9 mouse cellular contexts compared by ENCODE assay signal in genomic region chr10:63089103-63089757, GRCm38 (mm10). TPM values are rescaled to one million over a fixed set of nuclear protein-coding genes. Genes with fewer than 3 reads are reported as not detected.
DNase-seq lines count a peak whose midpoint lies in the region; ATAC-seq and TF ChIP-seq lines count a peak whose summit lies in the region.
"Had no signal": no experiment of that assay in that cellular context is flagged by ENCODE, and none has a peak within 500 bp of the region (broad histone marks: within the 10 kb centered on the region; RNA-seq: fewer than 3 reads in every experiment).

No protein-coding gene starts in this region.

- no peak overlapping the region for H3K27ac ChIP-seq in heart, adult 2 months
- H3K27ac ChIP-seq in limb, embryonic 15.5 days: no peak overlapping the region

- 65% methylated on average over 8 of the region's 8 CpGs for WGBS in heart, adult 2 months
- 39% methylated on average over 8 of the region's 8 CpGs for WGBS in limb, embryonic 15.5 days

- peak overlapping the region; percentile 46 for H3K4me2 ChIP-seq in limb, embryonic 15.5 days

- no peaks in the 10 kb centered on the region for H3K79me2 ChIP-seq in heart, adult 2 months (replicated peaks; ENCODE audit: control insufficient read depth, insufficient read depth, low read length)

- no peak overlapping the region for H3K9ac ChIP-seq in heart, adult 2 months (ENCODE audit: low read depth, low read length)
- no peak overlapping the region for H3K9ac ChIP-seq in limb, embryonic 15.5 days

- H3K27me3 ChIP-seq in heart, adult 2 months (ENCODE audit: control insufficient read depth, insufficient read depth, low read length): no peaks in the 10 kb centered on the region
- H3K27me3 ChIP-seq in limb, embryonic 15.5 days: 0 out of 2 replicates have a peak, but pooled peaks cover 6% of the 10 kb centered on the region

- no peaks in the 10 kb centered on the region for H3K9me3 ChIP-seq in limb, embryonic 15.5 days

- DNase-seq in heart, adult 2 months: no peak
- no peak for DNase-seq in heart, postnatal 14 days
- DNase-seq in thymus, postnatal 0 days (ENCODE audit: low spot score): peak; percentile 32
- no peak for DNase-seq in thymus, adult 18-20 months
- peak; percentile 18 for DNase-seq in thymus, postnatal 14 days
- DNase-seq in left cerebral cortex, postnatal 25 days (ENCODE audit: low spot score in 2 of 2): no peak
- no peak for DNase-seq in cerebellum, adult 11-12 months

- no peaks in the 10 kb centered on the region for H3K36me3 ChIP-seq in heart, adult 2 months (ENCODE audit: control insufficient read depth, insufficient read depth, low read length)
- H3K36me3 ChIP-seq in limb, embryonic 15.5 days: no peaks in the 10 kb centered on the region

- no peak for TF ChIP-seq POLR2A in heart, adult 2 months (IDR thresholded peaks at IDR 0.05; ENCODE audit: insufficient read depth, low read depth, low read length)

- TF ChIP-seq EP300 in heart, adult 2 months (IDR thresholded peaks at IDR 0.05; ENCODE audit: insufficient read depth, low read depth, low read length): no peak

- H3K4me1 ChIP-seq in heart, adult 2 months (ENCODE audit: control insufficient read depth, insufficient read depth, low read length): peaks cover 2% of the 10 kb centered on the region; the same call in 1 of the 2 replicates
- peaks cover 5% of the 10 kb centered on the region; the same call in 1 of the 2 replicates for H3K4me1 ChIP-seq in limb, embryonic 15.5 days

- ATAC-seq in limb, embryonic 15.5 days (ENCODE audit: insufficient number of reproducible peaks, low FRiP score, low TSS enrichment, low read depth): no peak

- intact Hi-C loops in heart, adult 2 months (cut with DNase I): no loop called here
- intact Hi-C loops in heart, postnatal 14 days (cut with DNase I): no loop called here
- intact Hi-C loops in left cerebral cortex, postnatal 25 days (cut with DNase I): loop anchor here (10.0 kb wide), 1 partner anchor 274 kb away; no protein-coding TSS in a partner anchor

- no peak for TF ChIP-seq CTCF in heart, adult 2 months (IDR thresholded peaks at IDR 0.05)

- peak overlapping the region; percentile 25; the same call in 1 of the 2 replicates for H3K4me3 ChIP-seq in heart, adult 2 months
- peak overlapping the region; percentile 26; the same call in 1 of the 2 replicates for H3K4me3 ChIP-seq in limb, embryonic 15.5 days

RNA-seq across cellular contexts. Expression of gene Atoh7, which starts 10.2 kb away (rescaled TPM):
- total RNA-seq in heart, adult 2 months (2021): not detected
- not detected in 2 replicates for polyA plus RNA-seq in heart, adult 2 months (2012; rRNA removed)
- not detected for total RNA-seq in heart, postnatal 14 days (2021)
- 0.12 and 0.13 TPM in 2 replicates for polyA plus RNA-seq in thymus, postnatal 0 days (2015; fragmentation: Nextera tagmentation; extraction: Ambion mirVana)
- 0.10 TPM in 1 of 2 replicates, not detected in the other for polyA plus RNA-seq in limb, embryonic 15.5 days (2015; fragmentation: Nextera tagmentation; extraction: Ambion mirVana)
- total RNA-seq in left cerebral cortex, postnatal 25 days (2021): 1 to 10 TPM; 2.9 to 4.1 TPM
- polyA plus RNA-seq: large intestine, adult 2 months had no signal

RNA-seq across cellular contexts. Expression of gene Pbld1, which starts 29.3 kb away (rescaled TPM):
- 1 to 10 TPM in 1 of 2 experiments, under 1 TPM in 1; 0.89 to 1.5 TPM for total RNA-seq in heart, adult 2 months (2021)
- 1.0 and 1.2 TPM in 2 replicates for polyA plus RNA-seq in heart, adult 2 months (2012; rRNA removed)
- 1 to 10 TPM in 1 of 2 experiments, under 1 TPM in 1; 0.41 to 1.5 TPM for total RNA-seq in heart, postnatal 14 days (2021)
- 0.44 and 0.55 TPM in 2 replicates for polyA plus RNA-seq in thymus, postnatal 0 days (2015; fragmentation: Nextera tagmentation; extraction: Ambion mirVana)
- polyA plus RNA-seq in limb, embryonic 15.5 days (2015; fragmentation: Nextera tagmentation; extraction: Ambion mirVana): 0.89 and 1.1 TPM in 2 replicates
- total RNA-seq in left cerebral cortex, postnatal 25 days (2021): under 1 TPM; 0.46 to 0.78 TPM

Comparison
In these comparisons a context has a peak if more than half of its experiments do, and no peak if none do; other contexts are left out.
1. DNase-seq: peak in thymus, postnatal 0 days (single experiment) and thymus, postnatal 14 days (single experiment); none in heart, adult 2 months (0 of 2), heart, postnatal 14 days (0 of 2), thymus, adult 18-20 months (0 of 2), left cerebral cortex, postnatal 25 days (0 of 2) and cerebellum, adult 11-12 months (single experiment).